Mouse (Mus musculus): ENCODE data around the gene Dcaf8. TPM values are rescaled to one million over a fixed set of nuclear protein-coding genes. Genes with fewer than 3 reads are reported as not detected.

Gene Dcaf8
- polyA plus RNA-seq, 1 experiment from 2014 or later = 179 TPM

GRCm38 (mm10) chr1:172204033-172204813 is 56.3 kb downstream of the Dcaf8 start:
- Histone ChIP-seq H3K27ac (peak overlapping the region; percentile 83), H3K4me1 (replicated peaks) (peaks cover 69% of the 10 kb centered on the region), H3K27me3 (no peaks in the 10 kb centered on the region), H3K4me3 (replicated peaks) (no peak overlapping the region), H3K4me2 (peak overlapping the region; percentile 76), H3K9ac (replicated peaks) (no peak overlapping the region), H3K9me3 (no peaks in the 10 kb centered on the region), H3K36me3 (peaks cover 34% of the 10 kb centered on the region)
- no peak for ATAC-seq (ENCODE audit: insufficient number of reproducible peaks, insufficient read depth, low FRiP score, low TSS enrichment, low read depth)
- WGBS = 26% methylated on average over 9 of the region's 9 CpGs

- ATAC-seq (ENCODE audit: insufficient number of reproducible peaks, insufficient read depth, low FRiP score, low TSS enrichment, low read depth) = no peak
- H3K27me3 ChIP-seq = no peaks in the 10 kb centered on the region
- H3K4me1 ChIP-seq (replicated peaks) = peaks cover 69% of the 10 kb centered on the region
- 46% methylated on average over 15 of the region's 15 CpGs for WGBS
- peak overlapping the region; percentile 83 for H3K27ac ChIP-seq
- H3K4me2 ChIP-seq = peak overlapping the region; percentile 76
- H3K9me3 ChIP-seq = no peaks in the 10 kb centered on the region
- peak overlapping the region; percentile 28; the same call in 1 of the 2 replicates for H3K9ac ChIP-seq (replicated peaks)
- H3K36me3 ChIP-seq = peaks cover 25% of the 10 kb centered on the region
- peak overlapping the region; percentile 64; the same call in 1 of the 2 replicates for H3K4me3 ChIP-seq (replicated peaks)
Measured at GRCm38 (mm10) chr1:172204814-172205740, 57.2 kb downstream of the Dcaf8 start.

GRCm38 (mm10) chr1:172205741-172206087 is 57.8 kb downstream of the Dcaf8 start:
- peaks cover 19% of the 10 kb centered on the region for H3K36me3 ChIP-seq
- peak overlapping the region; percentile 83 for H3K27ac ChIP-seq
- no peak for ATAC-seq (ENCODE audit: insufficient number of reproducible peaks, insufficient read depth, low FRiP score, low TSS enrichment, low read depth)
- 18% methylated on average over 3 of the region's 3 CpGs for WGBS
- H3K4me2 ChIP-seq = peak overlapping the region; percentile 76
- H3K9me3 ChIP-seq = no peaks in the 10 kb centered on the region
- H3K9ac ChIP-seq (replicated peaks) = peak overlapping the region; percentile 80
- peak overlapping the region; percentile 64 for H3K4me3 ChIP-seq (replicated peaks)
- no peaks in the 10 kb centered on the region for H3K27me3 ChIP-seq
- H3K4me1 ChIP-seq (replicated peaks) = peaks cover 63% of the 10 kb centered on the region

GRCm38 (mm10) chr1:172206141-172206917 is 58.4 kb downstream of the Dcaf8 start, which contains the start of gene Pea15a:
TSS of gene Pea15a (minus strand) at chr1:172206804.
- Histone ChIP-seq H3K9ac (replicated peaks) (peak within 1 kb of the TSS; percentile 80), H3K27ac (peak within 1 kb of the TSS; percentile 83), H3K36me3 (peaks cover 13% of the 10 kb centered on the region), H3K9me3 (no peaks in the 10 kb centered on the region), H3K4me2 (peak within 1 kb of the TSS; percentile 76), H3K27me3 (no peaks in the 10 kb centered on the region), H3K4me1 (replicated peaks) (peaks cover 57% of the 10 kb centered on the region), H3K4me3 (replicated peaks) (peak within 1 kb of the TSS; percentile 64)
- WGBS = 1% methylated on average over 40 of the region's 40 CpGs
- peak; percentile 56 for ATAC-seq (ENCODE audit: insufficient number of reproducible peaks, insufficient read depth, low FRiP score, low TSS enrichment, low read depth)

GRCm38 (mm10) chr1:172207111-172207584 is 59.3 kb downstream of the Dcaf8 start:
- H3K27ac ChIP-seq = peak overlapping the region; percentile 83
- WGBS = 25% methylated on average over 7 of the region's 7 CpGs

GRCm38 (mm10) chr1:172212776-172213175 is 64.9 kb downstream of the Dcaf8 start:
- Histone ChIP-seq H3K4me2 (no peak overlapping the region), H3K4me1 (replicated peaks) (peaks cover 6% of the 10 kb centered on the region), H3K36me3 (no peaks in the 10 kb centered on the region), H3K27me3 (no peaks in the 10 kb centered on the region), H3K27ac (peak overlapping the region; percentile 37; the same call in 1 of the 2 replicates), H3K9ac (replicated peaks) (no peak overlapping the region), H3K4me3 (replicated peaks) (no peak overlapping the region), H3K9me3 (no peaks in the 10 kb centered on the region)
- WGBS = 65% methylated on average over 5 of the region's 5 CpGs
- ATAC-seq (ENCODE audit: insufficient number of reproducible peaks, insufficient read depth, low FRiP score, low TSS enrichment, low read depth) = no peak

More at GRCm38 (mm10) chr1:172207111-172207584, 59.3 kb downstream of the Dcaf8 start:
- H3K9me3 ChIP-seq = no peaks in the 10 kb centered on the region
- H3K36me3 ChIP-seq = peaks cover 7% of the 10 kb centered on the region; the same call in 1 of the 2 replicates
- H3K9ac ChIP-seq (replicated peaks) = no peak overlapping the region; the same call in 1 of the 2 replicates
- H3K27me3 ChIP-seq = no peaks in the 10 kb centered on the region
- H3K4me1 ChIP-seq (replicated peaks) = peaks cover 49% of the 10 kb centered on the region
- H3K4me3 ChIP-seq (replicated peaks) = peak overlapping the region; percentile 64; the same call in 1 of the 2 replicates
- ATAC-seq (ENCODE audit: insufficient number of reproducible peaks, insufficient read depth, low FRiP score, low TSS enrichment, low read depth) = no peak
- peak overlapping the region; percentile 76 for H3K4me2 ChIP-seq

GRCm38 (mm10) chr1:172213771-172214170 is 65.9 kb downstream of the Dcaf8 start:
- no peak for ATAC-seq (ENCODE audit: insufficient number of reproducible peaks, insufficient read depth, low FRiP score, low TSS enrichment, low read depth)
- H3K36me3 ChIP-seq = no peaks in the 10 kb centered on the region
- 85% methylated on average over 4 of the region's 4 CpGs for WGBS
- H3K27me3 ChIP-seq = no peaks in the 10 kb centered on the region
- H3K9me3 ChIP-seq = no peaks in the 10 kb centered on the region
- H3K27ac ChIP-seq = peak overlapping the region; percentile 12; the same call in 1 of the 2 replicates
- no peak overlapping the region for H3K9ac ChIP-seq (replicated peaks)
- H3K4me2 ChIP-seq = no peak overlapping the region
- H3K4me1 ChIP-seq (replicated peaks) = peaks cover 7% of the 10 kb centered on the region
- H3K4me3 ChIP-seq (replicated peaks) = no peak overlapping the region

- 66% methylated on average over 3 of the region's 3 CpGs for WGBS
- Histone ChIP-seq H3K27ac (no peak overlapping the region), H3K4me2 (no peak overlapping the region), H3K4me3 (replicated peaks) (no peak overlapping the region), H3K9me3 (no peaks in the 10 kb centered on the region), H3K36me3 (no peaks in the 10 kb centered on the region), H3K9ac (replicated peaks) (no peak overlapping the region), H3K27me3 (no peaks in the 10 kb centered on the region), H3K4me1 (replicated peaks) (peaks cover 16% of the 10 kb centered on the region)
- ATAC-seq (ENCODE audit: insufficient number of reproducible peaks, insufficient read depth, low FRiP score, low TSS enrichment, low read depth) = no peak
Measured at GRCm38 (mm10) chr1:172214748-172215147, 66.9 kb downstream of the Dcaf8 start.

GRCm38 (mm10) chr1:172217148-172217547 is 69.3 kb downstream of the Dcaf8 start:
- H3K4me3 ChIP-seq (replicated peaks) = peak overlapping the region; percentile 12; the same call in 1 of the 2 replicates
- no peak for ATAC-seq (ENCODE audit: insufficient number of reproducible peaks, insufficient read depth, low FRiP score, low TSS enrichment, low read depth)
- no peaks in the 10 kb centered on the region for H3K27me3 ChIP-seq
- 0% methylated on average over 5 of the region's 5 CpGs for WGBS
- H3K9ac ChIP-seq (replicated peaks) = no peak overlapping the region
- no peaks in the 10 kb centered on the region for H3K36me3 ChIP-seq
- H3K4me2 ChIP-seq = peak overlapping the region; percentile 44
- peaks cover 40% of the 10 kb centered on the region for H3K4me1 ChIP-seq (replicated peaks)
- no peaks in the 10 kb centered on the region for H3K9me3 ChIP-seq
- peak overlapping the region; percentile 62 for H3K27ac ChIP-seq

- Histone ChIP-seq H3K4me3 (replicated peaks) (no peak overlapping the region), H3K9me3 (no peaks in the 10 kb centered on the region), H3K27me3 (no peaks in the 10 kb centered on the region), H3K36me3 (no peaks in the 10 kb centered on the region), H3K9ac (replicated peaks) (no peak overlapping the region), H3K4me2 (no peak overlapping the region), H3K27ac (0 out of 2 replicates have a peak overlapping the region, but pooled peaks have one; percentile 7), H3K4me1 (replicated peaks) (peaks cover 46% of the 10 kb centered on the region)
- WGBS = 69% methylated on average over 15 of the region's 15 CpGs
- no peak for ATAC-seq (ENCODE audit: insufficient number of reproducible peaks, insufficient read depth, low FRiP score, low TSS enrichment, low read depth)
Measured at GRCm38 (mm10) chr1:172218164-172218910, 70.5 kb downstream of the Dcaf8 start.

All from limb, embryonic 12.5 days (tissue).